Mouse (Mus musculus): ENCODE measurements around the gene Ass1. TPM values are rescaled to one million over a fixed set of nuclear protein-coding genes. Genes with fewer than 3 reads are reported as not detected.
A peak's percentile ranks its signal among the peaks of the same experiment; 100 is the strongest.

Gene Ass1
- polyA plus RNA-seq, 1 experiment from 2014 or later = 10.9 TPM

DNA sequence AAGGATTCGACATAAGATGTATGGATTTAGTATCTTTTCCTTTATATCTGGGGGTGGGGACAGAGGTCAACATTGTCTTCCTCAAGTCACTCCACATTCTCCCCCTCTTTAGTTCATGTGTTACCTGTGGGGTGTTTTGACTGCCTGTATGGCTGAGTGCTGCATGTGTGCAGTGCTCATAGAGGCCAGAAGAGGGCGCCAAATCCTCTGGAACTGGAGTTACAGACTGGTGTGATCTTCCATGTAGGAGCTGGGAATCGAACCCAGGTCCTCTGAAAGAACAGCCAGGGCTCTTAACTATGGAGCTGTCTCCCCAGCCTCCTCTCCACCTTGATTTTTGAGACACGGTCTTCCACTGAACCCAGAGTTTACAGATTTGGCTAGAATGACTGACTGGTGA lies 3.9 kb downstream of the Ass1 start:
- no peak for ATAC-seq (ENCODE audit: low FRiP score, low read depth)

DNA sequence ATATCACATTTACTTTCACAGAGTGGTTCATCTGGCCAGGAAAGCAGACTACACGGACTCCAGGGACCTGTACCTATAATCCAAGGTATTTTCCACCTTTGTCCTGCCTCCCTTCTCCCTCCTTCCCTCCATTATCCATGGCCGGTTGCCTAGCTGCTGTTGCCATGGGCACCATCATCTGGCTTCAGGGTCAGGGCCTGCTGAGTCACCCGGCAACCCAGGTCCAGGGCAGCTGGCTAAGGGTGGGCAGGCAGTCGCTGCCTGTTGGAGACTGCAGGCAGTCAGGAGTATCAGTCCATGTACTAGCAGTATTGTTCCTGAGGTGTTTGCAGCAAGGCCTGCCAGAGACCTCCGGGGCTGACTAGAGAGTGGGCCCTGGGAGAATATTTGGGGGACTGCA lies 4.7 kb downstream of the Ass1 start:
- no peaks in the 10 kb centered on the region for H3K36me3 ChIP-seq

More for the DNA sequence above, 3.9 kb downstream of the Ass1 start:
- H3K4me1 ChIP-seq = peaks cover 19% of the 10 kb centered on the region
- H3K36me3 ChIP-seq = no peaks in the 10 kb centered on the region
- H3K27ac ChIP-seq = no peak overlapping the region
- no peak overlapping the region for H3K9ac ChIP-seq
- WGBS = 67% methylated on average over 4 of the region's 4 CpGs
- H3K4me2 ChIP-seq (replicated peaks) = no peak overlapping the region
- H3K9me3 ChIP-seq = no peaks in the 10 kb centered on the region
- no peak overlapping the region for H3K4me3 ChIP-seq
- H3K27me3 ChIP-seq = peaks cover 35% of the 10 kb centered on the region

GRCm38 (mm10) chr2:31476107-31476820 lies 6.3 kb downstream of the Ass1 start:
- WGBS = 73% methylated on average over 10 of the region's 10 CpGs

More for the DNA sequence above, 4.7 kb downstream of the Ass1 start:
- no peak overlapping the region for H3K4me3 ChIP-seq
- no peak for ATAC-seq (ENCODE audit: low FRiP score, low read depth)
- H3K9ac ChIP-seq = no peak overlapping the region
- WGBS = 69% methylated on average over 5 of the region's 5 CpGs
- H3K27ac ChIP-seq = no peak overlapping the region
- peaks cover 14% of the 10 kb centered on the region for H3K4me1 ChIP-seq
- peaks cover 28% of the 10 kb centered on the region for H3K27me3 ChIP-seq
- no peak overlapping the region for H3K4me2 ChIP-seq (replicated peaks)
- no peaks in the 10 kb centered on the region for H3K9me3 ChIP-seq

GRCm38 (mm10) chr2:31477234-31478161 lies 7.5 kb downstream of the Ass1 start:
- no peaks in the 10 kb centered on the region for H3K9me3 ChIP-seq
- peaks cover 9% of the 10 kb centered on the region; the same call in 1 of the 2 replicates for H3K27me3 ChIP-seq
- no peak overlapping the region for H3K9ac ChIP-seq
- WGBS = 74% methylated on average over 12 of the region's 12 CpGs
- H3K4me3 ChIP-seq = no peak overlapping the region
- H3K27ac ChIP-seq = no peak overlapping the region
- no peaks in the 10 kb centered on the region for H3K4me1 ChIP-seq
- no peak overlapping the region for H3K4me2 ChIP-seq (replicated peaks)
- ATAC-seq (ENCODE audit: low FRiP score, low read depth) = no peak
- H3K36me3 ChIP-seq = no peaks in the 10 kb centered on the region

More at GRCm38 (mm10) chr2:31476107-31476820, 6.3 kb downstream of the Ass1 start:
- H3K36me3 ChIP-seq = no peaks in the 10 kb centered on the region
- H3K4me2 ChIP-seq (replicated peaks) = no peak overlapping the region
- no peak overlapping the region for H3K27ac ChIP-seq
- H3K4me3 ChIP-seq = no peak overlapping the region
- H3K9me3 ChIP-seq = no peaks in the 10 kb centered on the region
- peaks cover 16% of the 10 kb centered on the region for H3K27me3 ChIP-seq
- ATAC-seq (ENCODE audit: low FRiP score, low read depth) = no peak
- H3K9ac ChIP-seq = no peak overlapping the region
- no peaks in the 10 kb centered on the region for H3K4me1 ChIP-seq

DNA sequence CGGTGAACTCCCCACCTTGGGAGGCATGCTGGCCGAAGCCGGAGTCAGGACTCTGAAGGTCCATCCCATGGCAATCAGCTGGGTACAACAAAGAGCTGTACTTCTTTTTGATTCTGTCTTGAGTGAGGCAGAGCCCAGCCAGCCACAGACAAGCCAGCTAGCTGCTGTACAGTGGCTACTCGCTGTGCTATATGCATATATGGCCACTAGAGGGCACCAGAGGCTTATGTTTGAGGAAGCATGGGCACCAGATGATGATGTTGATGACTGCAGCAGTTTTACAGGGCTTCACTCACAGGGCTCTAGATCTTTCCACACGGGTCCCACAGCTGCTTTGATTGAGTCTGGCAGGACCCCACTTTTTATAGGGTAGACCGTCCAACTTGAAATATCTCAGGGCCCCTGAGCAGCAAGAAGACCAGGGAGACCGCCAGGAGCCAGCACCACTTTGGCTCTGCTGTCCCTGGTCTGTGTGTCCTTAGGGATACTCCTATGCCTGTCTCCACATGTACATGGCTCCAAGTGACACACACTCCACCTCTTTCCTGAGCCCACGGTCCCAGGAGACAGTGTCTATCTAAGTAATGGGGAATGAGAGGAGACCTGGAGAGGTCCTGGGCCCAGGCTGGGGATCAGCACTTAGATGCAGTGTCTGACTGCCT lies 13.0 kb downstream of the Ass1 start:
- 24% methylated on average over 8 of the region's 8 CpGs for WGBS
- no peaks in the 10 kb centered on the region for H3K9me3 ChIP-seq
- H3K27ac ChIP-seq = no peak overlapping the region
- peaks cover 5% of the 10 kb centered on the region; the same call in 1 of the 2 replicates for H3K4me1 ChIP-seq
- no peak overlapping the region for H3K4me3 ChIP-seq
- peaks cover 12% of the 10 kb centered on the region; the same call in 1 of the 2 replicates for H3K27me3 ChIP-seq
- peak; percentile 75 for ATAC-seq (ENCODE audit: low FRiP score, low read depth)
- H3K9ac ChIP-seq = no peak overlapping the region
- no peaks in the 10 kb centered on the region for H3K36me3 ChIP-seq
- no peak overlapping the region for H3K4me2 ChIP-seq (replicated peaks)

- Histone ChIP-seq H3K4me1 (peaks cover 12% of the 10 kb centered on the region), H3K27me3 (peaks cover 12% of the 10 kb centered on the region; the same call in 1 of the 2 replicates), H3K9me3 (no peaks in the 10 kb centered on the region), H3K9ac (no peak overlapping the region), H3K4me2 (replicated peaks) (no peak overlapping the region), H3K4me3 (no peak overlapping the region), H3K27ac (no peak overlapping the region), H3K36me3 (no peaks in the 10 kb centered on the region)
- 29% methylated on average over 5 of the region's 5 CpGs for WGBS
- ATAC-seq (ENCODE audit: low FRiP score, low read depth) = 0 out of 2 replicates have a peak, but pooled peaks have one; percentile 21
Measured at GRCm38 (mm10) chr2:31484187-31484586, 14.2 kb downstream of the Ass1 start.

GRCm38 (mm10) chr2:31489166-31489565 lies 19.2 kb downstream of the Ass1 start:
- no peak overlapping the region for H3K4me3 ChIP-seq
- ATAC-seq (ENCODE audit: low FRiP score, low read depth) = peak; percentile 18; the same call in 1 of the 2 replicates
- H3K27ac ChIP-seq = no peak overlapping the region
- no peaks in the 10 kb centered on the region for H3K36me3 ChIP-seq
- 0 out of 2 replicates have a peak overlapping the region, but pooled peaks have one; percentile 21 for H3K4me2 ChIP-seq (replicated peaks)
- WGBS = 5% methylated on average over 12 of the region's 12 CpGs
- no peak overlapping the region for H3K9ac ChIP-seq
- peaks cover 21% of the 10 kb centered on the region for H3K4me1 ChIP-seq
- 0 out of 2 replicates have a peak, but pooled peaks cover 3% of the 10 kb centered on the region for H3K9me3 ChIP-seq
- H3K27me3 ChIP-seq = no peaks in the 10 kb centered on the region

DNA sequence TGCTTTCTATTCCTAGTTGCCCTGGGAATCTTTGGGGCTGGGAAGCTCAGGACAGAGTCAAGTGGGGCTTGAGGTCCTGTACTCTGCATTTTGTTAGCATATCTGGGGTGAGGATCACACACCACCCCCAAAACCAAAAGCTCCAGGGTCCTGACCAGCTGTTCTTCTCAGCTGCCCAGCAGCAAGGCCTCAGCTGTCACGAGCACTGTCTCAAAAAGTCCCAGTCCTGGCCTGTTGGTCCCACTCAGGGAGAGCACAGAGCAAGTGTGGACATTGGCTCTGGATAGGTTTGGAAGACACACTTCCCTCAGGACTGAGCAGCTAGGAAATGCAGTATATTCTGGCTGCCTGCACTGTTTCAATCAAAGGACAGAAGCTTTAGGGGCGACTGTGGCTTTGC lies 20.5 kb downstream of the Ass1 start:
- no peak overlapping the region for H3K9ac ChIP-seq
- H3K9me3 ChIP-seq = 0 out of 2 replicates have a peak, but pooled peaks cover 3% of the 10 kb centered on the region
- no peaks in the 10 kb centered on the region for H3K36me3 ChIP-seq
- ATAC-seq (ENCODE audit: low FRiP score, low read depth) = no peak
- H3K27ac ChIP-seq = no peak overlapping the region
- H3K27me3 ChIP-seq = peaks cover 6% of the 10 kb centered on the region; the same call in 1 of the 2 replicates
- 85% methylated on average over 2 of the region's 2 CpGs for WGBS
- no peak overlapping the region for H3K4me2 ChIP-seq (replicated peaks)
- H3K4me3 ChIP-seq = no peak overlapping the region
- peaks cover 21% of the 10 kb centered on the region for H3K4me1 ChIP-seq

DNA sequence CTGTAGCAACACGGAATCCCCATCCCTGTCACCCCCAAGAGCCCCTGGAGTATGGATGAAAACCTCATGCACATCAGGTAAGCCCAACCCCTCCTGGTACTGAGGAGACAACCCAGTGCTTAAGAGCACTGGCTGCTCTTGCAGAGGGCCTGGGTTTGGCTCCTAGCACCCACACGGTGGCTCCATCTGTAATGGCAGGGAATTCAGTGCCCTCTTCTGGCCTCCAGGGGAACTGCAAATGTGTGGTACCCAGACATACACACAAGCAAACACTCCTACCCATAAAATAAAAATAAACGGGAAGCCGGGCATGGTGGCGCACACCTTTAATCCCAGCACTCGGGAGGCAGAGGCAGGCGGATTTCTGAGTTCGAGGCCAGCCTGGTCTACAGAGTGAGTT lies 22.3 kb downstream of the Ass1 start:
- 90% methylated on average over 8 of the region's 8 CpGs for WGBS
- H3K27ac ChIP-seq = no peak overlapping the region
- H3K9ac ChIP-seq = no peak overlapping the region
- peaks cover 30% of the 10 kb centered on the region for H3K4me1 ChIP-seq
- H3K9me3 ChIP-seq = 0 out of 2 replicates have a peak, but pooled peaks cover 3% of the 10 kb centered on the region
- no peak for ATAC-seq (ENCODE audit: low FRiP score, low read depth)
- H3K27me3 ChIP-seq = peaks cover 11% of the 10 kb centered on the region; the same call in 1 of the 2 replicates
- no peak overlapping the region for H3K4me2 ChIP-seq (replicated peaks)
- H3K36me3 ChIP-seq = no peaks in the 10 kb centered on the region
- no peak overlapping the region for H3K4me3 ChIP-seq

GRCm38 (mm10) chr2:31493243-31493642 lies 23.2 kb downstream of the Ass1 start:
- 59% methylated on average over 11 of the region's 11 CpGs for WGBS

DNA sequence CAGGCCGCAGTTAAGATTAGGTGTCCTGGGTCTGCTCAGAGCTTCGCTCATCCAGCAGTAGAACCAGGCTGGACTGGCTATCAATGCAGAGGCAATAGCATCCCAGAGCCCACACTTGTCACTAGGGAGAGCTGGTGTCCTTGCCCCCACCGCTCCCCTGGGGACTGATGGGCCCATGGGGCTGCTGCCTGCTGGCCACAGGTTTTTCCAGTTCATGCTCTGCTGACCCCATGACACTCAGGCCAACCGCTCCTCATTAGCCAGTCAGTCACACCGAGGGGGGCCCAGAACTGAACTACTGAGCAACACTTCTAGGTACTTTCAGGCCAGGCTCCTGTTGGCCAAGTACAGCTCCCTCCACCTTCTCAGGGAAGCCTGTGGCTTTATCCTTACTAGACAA lies 24.3 kb downstream of the Ass1 start:
- WGBS = 71% methylated on average over 5 of the region's 5 CpGs
- 0 out of 2 replicates have a peak, but pooled peaks cover 3% of the 10 kb centered on the region for H3K9me3 ChIP-seq
- no peak overlapping the region for H3K27ac ChIP-seq
- no peaks in the 10 kb centered on the region for H3K36me3 ChIP-seq
- ATAC-seq (ENCODE audit: low FRiP score, low read depth) = no peak
- no peak overlapping the region for H3K9ac ChIP-seq
- H3K4me3 ChIP-seq = no peak overlapping the region
- H3K4me1 ChIP-seq = peaks cover 31% of the 10 kb centered on the region
- H3K4me2 ChIP-seq (replicated peaks) = no peak overlapping the region
- H3K27me3 ChIP-seq = peaks cover 15% of the 10 kb centered on the region

More at GRCm38 (mm10) chr2:31493243-31493642, 23.2 kb downstream of the Ass1 start:
- H3K27me3 ChIP-seq = peaks cover 11% of the 10 kb centered on the region; the same call in 1 of the 2 replicates
- no peak for ATAC-seq (ENCODE audit: low FRiP score, low read depth)
- H3K27ac ChIP-seq = no peak overlapping the region
- H3K4me2 ChIP-seq (replicated peaks) = no peak overlapping the region
- H3K9ac ChIP-seq = no peak overlapping the region
- peaks cover 33% of the 10 kb centered on the region for H3K4me1 ChIP-seq
- H3K9me3 ChIP-seq = 0 out of 2 replicates have a peak, but pooled peaks cover 3% of the 10 kb centered on the region
- H3K36me3 ChIP-seq = no peaks in the 10 kb centered on the region
- no peak overlapping the region for H3K4me3 ChIP-seq

All from limb, embryonic 13.5 days (tissue).